Mouse (Mus musculus) embryonic facial prominence, embryonic 13.5 days (tissue): ENCODE data around the gene Ndel1. TPM values are rescaled to one million over a fixed set of nuclear protein-coding genes. Genes with fewer than 3 reads are reported as not detected.
A peak's percentile ranks its signal among the peaks of the same experiment; 100 is the strongest.

Experiments used
- ATAC-seq: fragments of 200-750 bp; cut with Nextera tagmentation; 2 replicates; pipeline ENCODE4 v1.8.0; 2017; ENCODE audit warnings: low read depth; ENCODE audit not compliant: insufficient number of reproducible peaks, insufficient read depth, low FRiP score, low TSS enrichment
- H3K27ac ChIP-seq: fragments of 300-500 bp; sonication (generic); 2 replicates; pipeline ENCODE4 v1.5.1; 2015; ENCODE audit warnings: moderate library complexity, mild to moderate bottlenecking, inconsistent platforms
- H3K27me3 ChIP-seq: fragments of 300-500 bp; sonication (generic); 2 replicates; pipeline ENCODE4 v1.6.1; 2015; ENCODE audit warnings: mild to moderate bottlenecking, inconsistent platforms
- H3K36me3 ChIP-seq: fragments of 300-500 bp; sonication (generic); 2 replicates; pipeline ENCODE4 v1.6.1; 2015; ENCODE audit warnings: mild to moderate bottlenecking, inconsistent platforms
- H3K4me1 ChIP-seq: fragments of 300-500 bp; sonication (generic); 2 replicates; pipeline ENCODE4 v1.6.1; 2015; ENCODE audit warnings: inconsistent platforms
- H3K4me2 ChIP-seq: fragments of 300-500 bp; sonication (generic); 2 replicates; pipeline ENCODE4 v1.6.1; 2015; ENCODE audit warnings: moderate library complexity, mild to moderate bottlenecking, inconsistent platforms
- H3K4me3 ChIP-seq: fragments of 300-500 bp; sonication (generic); 2 replicates; pipeline ENCODE4 v1.5.1; 2015; ENCODE audit warnings: mild to moderate bottlenecking, inconsistent platforms
- H3K9ac ChIP-seq: fragments of 300-500 bp; sonication (generic); 2 replicates; pipeline ENCODE4 v1.6.1; 2015; ENCODE audit warnings: mild to moderate bottlenecking, inconsistent platforms
- H3K9me3 ChIP-seq: fragments of 300-500 bp; sonication (generic); 2 replicates; pipeline ENCODE4 v1.6.1; 2016; ENCODE audit warnings: inconsistent platforms
- WGBS: fragments of 180-500 bp; shearing (Covaris S2); methylation state at CpG from one replicate; pipeline ENCODE4 v1.1.7; 2015; ENCODE audit warnings: mixed read lengths; 5-methylcytosine and 5-hydroxymethylcytosine counted together
- polyA plus RNA-seq: library from polyadenylated mRNA; unstranded; fragments of >200 nt; fragmentation: Nextera tagmentation; extraction: Ambion mirVana; gene quantifications from 2 replicates; pipeline ENCODE4 v1.2.1, GENCODE M21; 2015

Ndel1 gene
- polyA plus RNA-seq, 1 experiment from 2014 or later = 90.9 TPM

DNA sequence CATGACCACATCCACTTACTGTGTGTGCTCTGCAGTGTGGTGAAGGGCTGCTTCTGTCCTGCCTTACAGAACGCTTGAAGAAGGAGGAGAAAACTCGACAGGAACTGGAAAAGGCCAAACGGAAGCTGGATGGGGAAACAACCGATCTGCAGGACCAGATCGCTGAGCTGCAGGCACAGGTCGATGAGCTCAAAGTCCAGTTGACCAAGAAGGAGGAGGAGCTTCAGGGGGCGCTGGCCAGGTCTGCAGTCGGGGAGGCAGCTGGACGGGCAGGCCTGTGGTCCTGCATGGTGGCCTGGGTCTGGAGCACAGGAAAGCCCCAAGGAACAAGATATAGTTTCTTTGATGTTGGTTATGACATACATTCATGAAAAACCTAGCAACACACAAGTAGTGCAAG, 79.9 kb downstream of the Ndel1 start:
- H3K36me3 ChIP-seq = peaks cover 97% of the 10 kb centered on the region
- 78% methylated on average over 9 of the region's 9 CpGs for WGBS
- no peaks in the 10 kb centered on the region for H3K9me3 ChIP-seq
- H3K4me2 ChIP-seq = no peak overlapping the region
- no peaks in the 10 kb centered on the region for H3K4me1 ChIP-seq
- H3K4me3 ChIP-seq = no peak overlapping the region
- no peak for ATAC-seq
- no peaks in the 10 kb centered on the region for H3K27me3 ChIP-seq
- H3K9ac ChIP-seq = no peak overlapping the region
- H3K27ac ChIP-seq = peak overlapping the region; percentile 34; the same call in 1 of the 2 replicates

DNA sequence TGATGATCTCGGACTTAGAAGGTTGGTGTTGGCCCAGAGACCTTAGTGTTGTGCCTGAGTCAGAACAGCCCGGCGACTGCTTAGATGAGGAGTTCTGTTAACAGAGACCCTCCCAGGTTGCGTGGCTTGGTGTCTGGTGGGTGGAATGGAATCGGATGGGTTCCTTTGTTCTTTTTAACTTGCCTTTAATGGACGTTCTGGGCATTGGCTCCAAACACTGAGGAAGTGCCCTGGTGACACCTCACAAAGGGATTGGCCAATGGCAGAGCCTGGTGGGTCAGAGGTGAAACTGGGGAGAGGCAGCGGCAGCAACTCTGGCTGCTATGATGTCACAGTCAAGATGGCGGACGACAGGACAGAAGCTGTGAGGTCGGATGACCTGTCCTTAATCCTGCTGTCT, 80.9 kb downstream of the Ndel1 start:
- H3K4me2 ChIP-seq = no peak overlapping the region
- H3K36me3 ChIP-seq = peaks cover 98% of the 10 kb centered on the region
- H3K4me1 ChIP-seq = peaks cover 3% of the 10 kb centered on the region; the same call in 1 of the 2 replicates
- no peak overlapping the region for H3K9ac ChIP-seq
- no peaks in the 10 kb centered on the region for H3K9me3 ChIP-seq
- WGBS = 87% methylated on average over 10 of the region's 10 CpGs
- no peaks in the 10 kb centered on the region for H3K27me3 ChIP-seq
- ATAC-seq = no peak
- H3K4me3 ChIP-seq = no peak overlapping the region
- no peak overlapping the region for H3K27ac ChIP-seq

GRCm38 (mm10) chr11:68787222-68787621, 84.4 kb downstream of the Ndel1 start:
- Histone ChIP-seq H3K9ac (no peak overlapping the region), H3K4me3 (no peak overlapping the region), H3K4me1 (peaks cover 3% of the 10 kb centered on the region; the same call in 1 of the 2 replicates), H3K27ac (no peak overlapping the region), H3K27me3 (no peaks in the 10 kb centered on the region), H3K9me3 (no peaks in the 10 kb centered on the region), H3K36me3 (peaks cover 96% of the 10 kb centered on the region), H3K4me2 (no peak overlapping the region)
- WGBS = 88% methylated on average over 9 of the region's 9 CpGs
- ATAC-seq = no peak

DNA sequence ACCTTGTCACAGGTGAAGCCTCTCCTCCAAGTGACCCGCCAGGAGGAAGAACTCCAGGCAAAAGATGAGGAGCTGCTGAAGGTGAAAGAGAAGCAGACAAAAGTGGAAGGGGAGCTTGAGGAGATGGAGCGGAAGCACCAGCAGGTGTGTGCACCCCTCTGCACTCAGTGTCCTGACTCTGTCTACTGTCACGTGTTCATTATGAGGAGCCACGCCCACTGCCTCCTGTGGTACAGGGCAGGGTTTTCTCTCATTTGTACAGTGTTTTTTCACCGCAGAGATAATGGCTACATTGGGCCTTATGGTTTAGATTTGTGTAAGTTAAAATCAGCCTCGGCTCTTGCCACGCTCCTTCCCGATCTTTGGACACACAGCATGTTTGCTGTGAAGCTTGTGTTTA, 85.8 kb downstream of the Ndel1 start:
- Histone ChIP-seq H3K4me3 (no peak overlapping the region), H3K27me3 (no peaks in the 10 kb centered on the region), H3K27ac (no peak overlapping the region), H3K4me2 (no peak overlapping the region), H3K9me3 (no peaks in the 10 kb centered on the region), H3K36me3 (peaks cover 96% of the 10 kb centered on the region), H3K9ac (no peak overlapping the region), H3K4me1 (peaks cover 3% of the 10 kb centered on the region; the same call in 1 of the 2 replicates)
- WGBS = 70% methylated on average over 8 of the region's 8 CpGs
- no peak for ATAC-seq

DNA sequence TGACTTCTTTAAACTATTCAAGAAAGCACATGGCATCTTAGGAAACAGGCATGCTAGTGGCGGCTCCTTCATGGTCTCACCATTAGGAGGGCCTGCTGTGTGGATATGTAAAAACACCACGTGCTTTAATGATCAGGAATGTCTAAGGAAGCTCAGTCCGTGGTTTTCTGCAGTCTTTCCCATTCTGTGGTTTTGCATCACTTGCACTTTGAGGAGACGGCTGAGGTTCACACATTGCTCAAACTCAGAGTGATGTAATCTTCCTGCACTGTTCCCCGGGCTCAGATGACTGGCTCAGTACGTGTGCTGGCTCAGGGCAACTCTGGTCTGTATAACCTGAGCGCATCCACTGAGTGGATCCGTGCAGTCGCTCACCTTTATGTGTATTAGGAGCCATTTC, 89.3 kb downstream of the Ndel1 start:
- WGBS = 74% methylated on average over 9 of the region's 9 CpGs
- H3K9ac ChIP-seq = no peak overlapping the region
- peaks cover 3% of the 10 kb centered on the region; the same call in 1 of the 2 replicates for H3K4me1 ChIP-seq
- H3K36me3 ChIP-seq = peaks cover 89% of the 10 kb centered on the region
- no peak overlapping the region for H3K4me2 ChIP-seq
- no peaks in the 10 kb centered on the region for H3K9me3 ChIP-seq
- ATAC-seq = no peak
- no peaks in the 10 kb centered on the region for H3K27me3 ChIP-seq
- H3K27ac ChIP-seq = no peak overlapping the region
- H3K4me3 ChIP-seq = no peak overlapping the region

GRCm38 (mm10) chr11:68780466-68781114, 91.1 kb downstream of the Ndel1 start:
- Histone ChIP-seq H3K27me3 (no peaks in the 10 kb centered on the region), H3K4me3 (no peak overlapping the region), H3K9me3 (no peaks in the 10 kb centered on the region), H3K36me3 (peaks cover 91% of the 10 kb centered on the region), H3K9ac (no peak overlapping the region), H3K4me2 (no peak overlapping the region), H3K27ac (no peak overlapping the region), H3K4me1 (no peaks in the 10 kb centered on the region)
- 89% methylated on average over 14 of the region's 14 CpGs for WGBS
- no peak for ATAC-seq

- no peak overlapping the region for H3K9ac ChIP-seq
- 90% methylated on average over 10 of the region's 10 CpGs for WGBS
- no peak for ATAC-seq
- no peak overlapping the region for H3K4me2 ChIP-seq
- H3K4me1 ChIP-seq = no peaks in the 10 kb centered on the region
- H3K9me3 ChIP-seq = no peaks in the 10 kb centered on the region
- H3K27me3 ChIP-seq = no peaks in the 10 kb centered on the region
- no peak overlapping the region for H3K4me3 ChIP-seq
- peaks cover 89% of the 10 kb centered on the region for H3K36me3 ChIP-seq
- H3K27ac ChIP-seq = no peak overlapping the region
These were observed 91.8 kb downstream of the Ndel1 start for GRCm38 (mm10) chr11:68779735-68780465.

GRCm38 (mm10) chr11:68778855-68779254, 92.8 kb downstream of the Ndel1 start:
- Histone ChIP-seq H3K4me1 (no peaks in the 10 kb centered on the region; the same call in 1 of the 2 replicates), H3K9me3 (no peaks in the 10 kb centered on the region), H3K4me3 (no peak overlapping the region), H3K9ac (no peak overlapping the region), H3K36me3 (peaks cover 87% of the 10 kb centered on the region), H3K27me3 (no peaks in the 10 kb centered on the region), H3K27ac (no peak overlapping the region), H3K4me2 (no peak overlapping the region)
- no peak for ATAC-seq

DNA sequence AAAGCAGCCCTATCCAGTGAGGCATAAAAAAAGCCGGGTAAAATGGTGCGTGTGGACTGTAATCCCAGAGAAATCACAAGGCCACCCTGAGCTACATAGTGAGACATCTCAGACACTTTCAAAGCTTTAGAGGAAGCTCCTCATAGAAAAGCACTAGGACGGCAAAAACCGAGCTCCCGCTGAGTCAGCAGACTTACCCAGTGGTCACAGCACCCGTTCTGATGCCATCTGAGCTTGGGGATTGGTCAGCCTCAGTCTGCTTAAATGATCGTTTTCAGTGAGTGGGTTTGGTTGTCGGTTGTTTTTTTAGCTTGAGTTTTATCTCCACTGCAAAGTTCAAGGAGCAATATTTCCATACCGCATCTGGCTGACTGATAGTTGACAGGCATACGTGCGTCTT, 93.7 kb downstream of the Ndel1 start:
- H3K9me3 ChIP-seq = no peaks in the 10 kb centered on the region
- H3K4me3 ChIP-seq = no peak overlapping the region
- 89% methylated on average over 11 of the region's 11 CpGs for WGBS
- no peak for ATAC-seq
- no peaks in the 10 kb centered on the region for H3K27me3 ChIP-seq
- peaks cover 89% of the 10 kb centered on the region for H3K36me3 ChIP-seq
- no peak overlapping the region for H3K9ac ChIP-seq
- H3K4me1 ChIP-seq = no peaks in the 10 kb centered on the region; the same call in 1 of the 2 replicates
- H3K4me2 ChIP-seq = no peak overlapping the region
- no peak overlapping the region for H3K27ac ChIP-seq

- Histone ChIP-seq H3K9ac (no peak overlapping the region), H3K36me3 (peaks cover 89% of the 10 kb centered on the region), H3K9me3 (no peaks in the 10 kb centered on the region), H3K4me2 (no peak overlapping the region), H3K27ac (no peak overlapping the region), H3K4me3 (no peak overlapping the region), H3K27me3 (no peaks in the 10 kb centered on the region), H3K4me1 (no peaks in the 10 kb centered on the region; the same call in 1 of the 2 replicates)
- no peak for ATAC-seq
- 82% methylated on average over 7 of the region's 7 CpGs for WGBS
These were observed 95.5 kb downstream of the Ndel1 start for GRCm38 (mm10) chr11:68776147-68776655.
